Mouse (Mus musculus): ENCODE measurements around the gene Aes.

GRCm38 (mm10) chr10:81583347-81583746 lies 24.1 kb downstream of the Aes start:
- TF ChIP-seq POLR2A (IDR thresholded peaks at IDR 0.05; ENCODE audit: control insufficient read depth, extremely low read depth, insufficient read depth, low read length, poor library complexity) = no peak
- TF ChIP-seq CTCF (IDR thresholded peaks at IDR 0.05; ENCODE audit: borderline replicate concordance, control insufficient read depth, extremely low read depth, insufficient read depth, low read length, poor library complexity) = no peak

Measured in thymus, adult 2 months (tissue).